Mouse (Mus musculus): Measurements from ENCODE around the gene Rnf208. TPM values are rescaled to one million over a fixed set of nuclear protein-coding genes. Genes with fewer than 3 reads are reported as not detected.
A peak's percentile ranks its signal among the peaks of the same experiment; 100 is the strongest.

Rnf208 gene
- polyA plus RNA-seq (2015; fragmentation: Nextera tagmentation; extraction: Ambion mirVana) = 11.3 and 14.2 TPM in 2 replicates

- peak within 1 kb of the TSS; percentile 80 for H3K9ac ChIP-seq (ENCODE audit: low read length)
- no peak for ATAC-seq (ENCODE audit: insufficient read depth, low FRiP score)
- WGBS = under 1% methylated on average over 42 of the region's 59 CpGs
- peaks cover 33% of the 10 kb centered on the region for H3K4me1 ChIP-seq (ENCODE audit: control insufficient read depth, insufficient read depth, low read length)
- H3K4me3 ChIP-seq (replicated peaks; ENCODE audit: low read length) = peak within 1 kb of the TSS; percentile 57
- H3K4me2 ChIP-seq (ENCODE audit: low read depth, low read length) = peak within 1 kb of the TSS; percentile 96
- 0 out of 2 replicates have a peak, but pooled peaks cover 5% of the 10 kb centered on the region for H3K36me3 ChIP-seq (ENCODE audit: control insufficient read depth, insufficient read depth, low read length)
- peaks cover 15% of the 10 kb centered on the region for H3K27me3 ChIP-seq (ENCODE audit: control insufficient read depth, insufficient read depth, low read length)
- peak within 1 kb of the TSS; percentile 70 for H3K27ac ChIP-seq (ENCODE audit: low read length)
- H3K9me3 ChIP-seq (replicated peaks; ENCODE audit: control insufficient read depth, low read length) = no peaks in the 10 kb centered on the region
Measured at GRCm38 (mm10) chr2:25242101-25242506, at the start of gene Rnf208, which contains the start of gene Cysrt1. Gene Rnf208, plus strand, starts transcription at chr2:25242255. Gene Cysrt1, minus strand, starts transcription at chr2:25242452.

- H3K4me1 ChIP-seq (ENCODE audit: control insufficient read depth, insufficient read depth, low read length) = peaks cover 33% of the 10 kb centered on the region
- peak overlapping the region; percentile 7; the same call in 1 of the 2 replicates for H3K4me3 ChIP-seq (replicated peaks; ENCODE audit: low read length)
- H3K27ac ChIP-seq (ENCODE audit: low read length) = peak overlapping the region; percentile 76
- H3K4me2 ChIP-seq (ENCODE audit: low read depth, low read length) = peak overlapping the region; percentile 68
- 2% methylated on average over 6 of the region's 6 CpGs for WGBS
- no peak overlapping the region for H3K9ac ChIP-seq (ENCODE audit: low read length)
- 0 out of 2 replicates have a peak, but pooled peaks cover under 1% of the 10 kb centered on the region for H3K36me3 ChIP-seq (ENCODE audit: control insufficient read depth, insufficient read depth, low read length)
- no peaks in the 10 kb centered on the region for H3K9me3 ChIP-seq (replicated peaks; ENCODE audit: control insufficient read depth, low read length)
- H3K27me3 ChIP-seq (ENCODE audit: control insufficient read depth, insufficient read depth, low read length) = no peaks in the 10 kb centered on the region; the same call in 1 of the 2 replicates
- peak; percentile 76 for ATAC-seq (ENCODE audit: insufficient read depth, low FRiP score)
Measured at GRCm38 (mm10) chr2:25193330-25193770, 48.7 kb upstream of the Rnf208 start.

- Histone ChIP-seq H3K27me3 (ENCODE audit: control insufficient read depth, insufficient read depth, low read length) (no peaks in the 10 kb centered on the region; the same call in 1 of the 2 replicates), H3K4me2 (ENCODE audit: low read depth, low read length) (peak overlapping the region; percentile 68), H3K4me3 (replicated peaks; ENCODE audit: low read length) (peak overlapping the region; percentile 7; the same call in 1 of the 2 replicates), H3K9me3 (replicated peaks; ENCODE audit: control insufficient read depth, low read length) (no peaks in the 10 kb centered on the region), H3K36me3 (ENCODE audit: control insufficient read depth, insufficient read depth, low read length) (0 out of 2 replicates have a peak, but pooled peaks cover 3% of the 10 kb centered on the region), H3K27ac (ENCODE audit: low read length) (peak overlapping the region; percentile 76), H3K4me1 (ENCODE audit: control insufficient read depth, insufficient read depth, low read length) (peaks cover 35% of the 10 kb centered on the region), H3K9ac (ENCODE audit: low read length) (peak overlapping the region; percentile 53)
- no peak for ATAC-seq (ENCODE audit: insufficient read depth, low FRiP score)
- 66% methylated on average over 5 of the region's 5 CpGs for whole genome bisulfite sequencing
Measured at GRCm38 (mm10) chr2:25194006-25194405, 48.0 kb upstream of the Rnf208 start.

GRCm38 (mm10) chr2:25194486-25195171 lies 47.4 kb upstream of the Rnf208 start:
- H3K36me3 ChIP-seq (ENCODE audit: control insufficient read depth, insufficient read depth, low read length) = 0 out of 2 replicates have a peak, but pooled peaks cover 3% of the 10 kb centered on the region
- 77% methylated on average over 17 of the region's 17 CpGs for WGBS
- H3K9me3 ChIP-seq (replicated peaks; ENCODE audit: control insufficient read depth, low read length) = no peaks in the 10 kb centered on the region
- no peaks in the 10 kb centered on the region; the same call in 1 of the 2 replicates for H3K27me3 ChIP-seq (ENCODE audit: control insufficient read depth, insufficient read depth, low read length)
- ATAC-seq (ENCODE audit: insufficient read depth, low FRiP score) = no peak
- peak overlapping the region; percentile 75; the same call in 1 of the 2 replicates for H3K9ac ChIP-seq (ENCODE audit: low read length)
- H3K4me2 ChIP-seq (ENCODE audit: low read depth, low read length) = peak overlapping the region; percentile 68
- H3K27ac ChIP-seq (ENCODE audit: low read length) = peak overlapping the region; percentile 97
- peak overlapping the region; percentile 49 for H3K4me3 ChIP-seq (replicated peaks; ENCODE audit: low read length)
- peaks cover 35% of the 10 kb centered on the region for H3K4me1 ChIP-seq (ENCODE audit: control insufficient read depth, insufficient read depth, low read length)

GRCm38 (mm10) chr2:25195211-25196156 lies 46.6 kb upstream of the Rnf208 start:
- peak overlapping the region; percentile 75 for H3K9ac ChIP-seq (ENCODE audit: low read length)
- no peaks in the 10 kb centered on the region; the same call in 1 of the 2 replicates for H3K27me3 ChIP-seq (ENCODE audit: control insufficient read depth, insufficient read depth, low read length)
- peak; percentile 45 for ATAC-seq (ENCODE audit: insufficient read depth, low FRiP score)
- no peaks in the 10 kb centered on the region for H3K9me3 ChIP-seq (replicated peaks; ENCODE audit: control insufficient read depth, low read length)
- peak overlapping the region; percentile 49 for H3K4me3 ChIP-seq (replicated peaks; ENCODE audit: low read length)
- H3K36me3 ChIP-seq (ENCODE audit: control insufficient read depth, insufficient read depth, low read length) = peaks cover 8% of the 10 kb centered on the region; the same call in 1 of the 2 replicates
- WGBS = 17% methylated on average over 55 of the region's 55 CpGs
- H3K4me1 ChIP-seq (ENCODE audit: control insufficient read depth, insufficient read depth, low read length) = peaks cover 35% of the 10 kb centered on the region
- H3K4me2 ChIP-seq (ENCODE audit: low read depth, low read length) = peak overlapping the region; percentile 68
- H3K27ac ChIP-seq (ENCODE audit: low read length) = peak overlapping the region; percentile 97

- H3K4me1 ChIP-seq (ENCODE audit: control insufficient read depth, insufficient read depth, low read length) = peaks cover 35% of the 10 kb centered on the region
- WGBS = 7% methylated on average over 8 of the region's 8 CpGs
- H3K9ac ChIP-seq (ENCODE audit: low read length) = peak within 1 kb of the TSS; percentile 75
- H3K27me3 ChIP-seq (ENCODE audit: control insufficient read depth, insufficient read depth, low read length) = no peaks in the 10 kb centered on the region; the same call in 1 of the 2 replicates
- ATAC-seq (ENCODE audit: insufficient read depth, low FRiP score) = peak; percentile 88
- H3K4me2 ChIP-seq (ENCODE audit: low read depth, low read length) = peak within 1 kb of the TSS; percentile 68
- H3K4me3 ChIP-seq (replicated peaks; ENCODE audit: low read length) = peak within 1 kb of the TSS; percentile 49
- peak within 1 kb of the TSS; percentile 97 for H3K27ac ChIP-seq (ENCODE audit: low read length)
- H3K36me3 ChIP-seq (ENCODE audit: control insufficient read depth, insufficient read depth, low read length) = peaks cover 13% of the 10 kb centered on the region; the same call in 1 of the 2 replicates
- no peaks in the 10 kb centered on the region for H3K9me3 ChIP-seq (replicated peaks; ENCODE audit: control insufficient read depth, low read length)
Measured at GRCm38 (mm10) chr2:25196172-25196954, 45.7 kb upstream of the Rnf208 start, which contains the start of gene Tor4a. Gene Tor4a, minus strand, starts transcription at chr2:25196886.

- ATAC-seq (ENCODE audit: insufficient read depth, low FRiP score) = no peak
- WGBS = 25% methylated on average over 2 of the region's 2 CpGs
- H3K9ac ChIP-seq (ENCODE audit: low read length) = peak overlapping the region; percentile 75
Measured at GRCm38 (mm10) chr2:25197191-25197590, 44.9 kb upstream of the Rnf208 start.

GRCm38 (mm10) chr2:25197946-25198345 lies 44.1 kb upstream of the Rnf208 start:
- peak overlapping the region; percentile 97 for H3K27ac ChIP-seq (ENCODE audit: low read length)
- H3K4me3 ChIP-seq (replicated peaks; ENCODE audit: low read length) = no peak overlapping the region
- no peak overlapping the region for H3K9ac ChIP-seq (ENCODE audit: low read length)
- ATAC-seq (ENCODE audit: insufficient read depth, low FRiP score) = no peak
- H3K36me3 ChIP-seq (ENCODE audit: control insufficient read depth, insufficient read depth, low read length) = peaks cover 16% of the 10 kb centered on the region
- peaks cover 35% of the 10 kb centered on the region for H3K4me1 ChIP-seq (ENCODE audit: control insufficient read depth, insufficient read depth, low read length)
- no peaks in the 10 kb centered on the region; the same call in 1 of the 2 replicates for H3K27me3 ChIP-seq (ENCODE audit: control insufficient read depth, insufficient read depth, low read length)
- no peak overlapping the region for H3K4me2 ChIP-seq (ENCODE audit: low read depth, low read length)
- no peaks in the 10 kb centered on the region for H3K9me3 ChIP-seq (replicated peaks; ENCODE audit: control insufficient read depth, low read length)

More at GRCm38 (mm10) chr2:25197191-25197590, 44.9 kb upstream of the Rnf208 start:
- Histone ChIP-seq H3K27me3 (ENCODE audit: control insufficient read depth, insufficient read depth, low read length) (no peaks in the 10 kb centered on the region; the same call in 1 of the 2 replicates), H3K4me2 (ENCODE audit: low read depth, low read length) (peak overlapping the region; percentile 68), H3K4me1 (ENCODE audit: control insufficient read depth, insufficient read depth, low read length) (peaks cover 35% of the 10 kb centered on the region), H3K4me3 (replicated peaks; ENCODE audit: low read length) (peak overlapping the region; percentile 49), H3K9me3 (replicated peaks; ENCODE audit: control insufficient read depth, low read length) (no peaks in the 10 kb centered on the region), H3K27ac (ENCODE audit: low read length) (peak overlapping the region; percentile 97), H3K36me3 (ENCODE audit: control insufficient read depth, insufficient read depth, low read length) (peaks cover 13% of the 10 kb centered on the region; the same call in 1 of the 2 replicates)

All from stomach, embryonic 16.5 days (tissue).